Mouse (Mus musculus): ENCODE measurements around the gene Gm3435.
"Not testable (repeated sequence)": the region's sequence is repeated elsewhere in the genome, so short reads cannot be mapped to it uniquely, and the experiment has no call there.

DNA sequence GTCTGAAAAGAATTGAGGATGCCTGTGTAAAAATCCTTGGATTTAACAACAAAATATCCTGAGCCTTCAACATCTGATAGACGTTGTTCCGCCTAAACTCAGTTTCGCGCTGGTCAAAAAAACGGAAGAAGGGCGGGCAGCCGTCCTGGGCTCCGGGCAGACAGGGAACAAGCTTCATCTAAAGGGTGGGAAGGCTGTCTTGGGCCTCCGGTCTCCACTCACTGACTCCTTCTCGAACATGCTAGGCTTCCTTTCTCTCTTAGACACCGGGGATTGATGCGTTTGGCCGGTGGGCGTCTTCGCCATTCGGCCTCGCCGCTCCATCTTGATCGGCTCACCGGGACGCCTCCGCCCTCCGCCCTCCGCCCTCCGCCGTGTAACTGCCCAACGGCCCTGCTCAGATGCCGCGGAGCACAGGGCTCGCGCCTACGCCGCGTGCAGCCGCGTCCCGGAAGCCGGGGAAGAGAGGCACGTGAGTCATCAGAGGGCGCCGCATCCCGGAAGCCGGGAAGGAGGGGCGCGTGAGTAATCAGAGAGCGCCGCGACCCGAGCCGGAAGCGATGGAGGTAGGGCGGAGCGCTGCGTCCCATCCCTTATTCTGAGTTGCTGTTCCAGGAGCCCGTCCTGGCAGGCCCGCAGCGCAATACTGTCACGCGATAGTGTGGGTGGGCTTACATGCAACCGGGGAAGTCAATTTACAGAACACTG lies at the start of gene Gm3435:
- not testable (repeated sequence) for TF ChIP-seq CTCF, EP300 (IDR thresholded peaks at IDR 0.05)
